Mouse (Mus musculus): ENCODE results near the gene Ferd3l.

The Ferd3l gene

DNA sequence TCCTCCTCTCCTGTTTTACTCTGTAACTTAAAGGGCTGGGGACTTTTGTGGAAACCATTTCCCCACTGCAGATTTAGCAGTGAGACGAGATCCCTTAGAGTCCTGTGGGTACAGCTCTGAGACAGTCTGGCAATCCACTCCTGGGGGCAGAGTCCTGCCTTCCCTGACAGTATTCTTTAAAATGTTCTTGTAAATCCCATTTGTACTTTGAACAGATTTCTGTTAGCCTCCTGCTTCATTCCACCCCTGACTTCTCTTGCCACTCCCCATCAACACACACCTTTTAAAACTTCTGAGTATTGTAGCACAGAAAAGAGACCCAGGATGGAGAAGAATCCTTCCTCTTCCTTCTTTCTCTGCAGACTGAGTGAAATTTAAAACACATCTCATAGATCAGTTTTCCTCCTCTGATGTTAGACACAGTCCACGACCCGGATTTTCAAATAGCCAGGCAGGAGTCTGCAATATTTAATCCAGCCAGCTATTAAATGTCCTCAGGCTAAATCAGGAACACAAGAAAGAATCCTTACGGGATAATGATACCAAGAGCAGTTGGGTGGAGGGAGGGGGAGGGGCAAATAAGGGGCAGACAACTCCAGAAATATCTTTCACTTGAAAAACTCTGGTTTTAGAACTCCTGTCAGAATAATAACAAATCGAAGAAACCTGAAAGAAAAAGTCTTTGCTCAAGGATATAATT lies 37.6 kb downstream of the Ferd3l start:
- no peak for DNase-seq

DNA sequence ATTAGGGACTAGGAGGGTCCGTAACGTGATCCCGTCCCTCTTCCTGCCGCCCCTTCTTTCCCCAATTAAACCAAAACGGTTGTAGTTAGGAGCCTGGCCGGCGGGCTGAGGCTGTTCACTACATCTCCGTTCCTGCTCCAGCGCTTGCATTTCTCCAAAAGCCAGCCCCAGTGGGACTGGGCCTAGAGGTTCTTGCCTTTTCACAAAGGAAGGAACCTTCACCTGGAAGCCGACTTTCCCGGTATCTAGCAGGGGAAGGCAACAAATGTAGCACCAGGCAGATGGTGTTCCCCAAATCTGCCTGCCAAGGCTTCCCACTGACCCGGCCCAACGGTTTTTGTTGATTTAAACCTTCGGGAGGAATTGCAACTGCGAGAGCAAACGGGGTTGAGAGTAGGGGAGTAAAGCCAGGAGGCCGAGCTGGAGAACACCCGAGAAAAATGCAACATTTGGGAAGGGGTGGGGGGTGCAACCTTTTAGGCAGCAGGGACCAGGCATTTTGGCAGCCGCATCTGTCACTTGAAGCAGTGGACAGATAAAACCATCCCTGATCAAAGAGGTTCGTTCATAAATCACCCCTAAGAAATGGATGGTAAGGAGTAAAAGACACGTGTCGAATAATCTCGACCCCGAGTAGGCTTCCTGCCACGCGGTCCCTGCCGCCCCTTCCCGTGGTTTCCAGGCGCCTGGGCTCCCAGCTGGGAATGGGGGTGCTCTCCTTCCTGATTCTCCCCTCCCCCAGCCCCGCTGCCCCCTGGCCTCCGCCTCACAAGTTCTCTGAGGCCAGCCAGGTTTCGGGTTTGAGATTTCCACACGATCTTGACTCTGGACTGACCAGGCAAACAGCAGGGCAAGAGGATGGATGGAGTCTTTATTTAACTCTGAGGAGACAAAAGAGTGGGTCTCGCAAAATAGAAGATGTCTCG lies 38.5 kb downstream of the Ferd3l start:
- DNase-seq, result no peak

GRCm38 (mm10) chr12:33967514-33967913 lies 39.3 kb downstream of the Ferd3l start:
- DNase-seq, result no peak

GRCm38 (mm10) chr12:33968041-33968897 lies 40.0 kb downstream of the Ferd3l start:
- no peak for DNase-seq

DNA sequence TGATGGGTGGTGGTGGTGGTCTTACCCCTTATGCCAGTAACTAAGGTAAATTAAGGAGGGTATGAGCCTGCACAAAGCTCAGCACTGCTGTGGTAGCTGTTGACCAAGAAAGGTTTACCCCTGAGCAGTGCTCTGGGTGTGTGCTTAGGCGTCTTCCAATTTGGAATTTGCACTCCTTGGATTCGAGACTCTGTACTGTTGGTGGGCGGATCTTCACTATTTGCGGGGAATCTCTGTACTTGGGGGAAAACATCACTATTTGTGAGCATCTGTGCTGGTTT lies 40.6 kb downstream of the Ferd3l start:
- DNase-seq, result no peak

Data from thymus, postnatal 36 days (tissue).